Mouse (Mus musculus) 3T3-L1 (cell line): Measurements from ENCODE around the gene Narf.
A peak's percentile ranks its signal among the peaks of the same experiment; 100 is the strongest.

ENCODE experiments used
- DNase-seq: peaks from one replicate; pipeline ENCODE4 v3.0.0-alpha.2; 2015; ENCODE audit warnings: low read depth, low spot score

Narf gene

GRCm38 (mm10) chr11:121236564-121237344 lies at the start of gene Narf:
Narf (plus strand) TSS chr11:121237253.
- DNase-seq = peak; percentile 100

DNA sequence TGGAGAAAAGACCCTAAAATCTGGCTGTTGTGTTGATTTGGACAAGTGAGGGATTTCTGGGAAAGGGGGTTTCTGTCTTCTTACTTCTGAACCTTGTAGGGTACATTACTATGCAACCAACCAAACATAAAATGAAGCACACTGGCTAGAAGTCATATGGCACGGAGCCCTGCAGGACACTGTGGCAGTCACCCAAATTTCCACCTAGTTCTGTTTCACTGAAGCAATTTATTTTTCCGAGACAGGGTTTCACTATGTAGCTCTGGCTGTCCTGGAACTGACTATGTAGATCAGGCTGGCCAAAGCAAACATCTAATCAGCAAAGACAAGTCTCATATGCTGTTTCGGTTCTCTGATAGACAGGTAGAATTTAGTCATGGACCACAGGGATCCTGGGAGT lies 47.4 kb upstream of the Narf start:
- no peak for DNase-seq

DNA sequence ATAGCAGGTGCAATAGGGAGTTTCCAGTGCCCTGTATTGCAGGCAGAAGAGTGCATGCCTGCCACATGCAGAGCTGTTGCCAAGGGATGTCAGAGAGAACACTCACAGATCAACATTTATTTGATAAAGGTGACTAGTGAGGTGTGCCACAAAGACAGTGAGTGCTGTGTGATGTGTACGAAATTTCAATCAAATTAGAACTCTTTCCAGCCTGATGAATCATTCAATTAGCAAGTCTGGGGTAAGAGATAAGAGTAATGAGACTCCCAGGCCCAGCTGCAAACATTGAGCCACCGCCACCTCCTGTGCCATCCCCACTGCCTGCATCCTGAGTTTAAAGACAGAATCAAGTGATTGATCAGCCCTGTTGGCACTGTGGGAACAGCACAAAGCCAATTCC lies 44.3 kb upstream of the Narf start:
- no peak for DNase-seq

DNA sequence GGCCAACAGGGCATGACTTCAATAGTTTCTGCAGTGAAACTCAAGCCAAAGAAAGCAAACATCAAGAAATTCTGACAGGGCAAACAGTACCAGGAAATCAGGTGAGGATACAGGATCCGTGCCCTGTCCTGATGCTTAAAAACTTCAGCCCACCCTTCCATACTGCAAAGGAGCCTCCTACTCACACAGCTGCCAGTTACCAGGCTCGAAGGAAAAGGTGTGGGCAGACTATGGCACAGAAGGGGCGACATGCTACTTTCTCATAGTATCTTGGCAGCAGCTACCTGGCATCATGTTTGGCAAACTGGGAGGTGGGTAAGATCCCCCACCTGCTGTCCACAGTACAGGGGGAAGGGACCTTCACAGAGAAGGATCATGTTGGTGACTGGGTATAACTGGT lies 43.6 kb upstream of the Narf start:
- no peak for DNase-seq

DNA sequence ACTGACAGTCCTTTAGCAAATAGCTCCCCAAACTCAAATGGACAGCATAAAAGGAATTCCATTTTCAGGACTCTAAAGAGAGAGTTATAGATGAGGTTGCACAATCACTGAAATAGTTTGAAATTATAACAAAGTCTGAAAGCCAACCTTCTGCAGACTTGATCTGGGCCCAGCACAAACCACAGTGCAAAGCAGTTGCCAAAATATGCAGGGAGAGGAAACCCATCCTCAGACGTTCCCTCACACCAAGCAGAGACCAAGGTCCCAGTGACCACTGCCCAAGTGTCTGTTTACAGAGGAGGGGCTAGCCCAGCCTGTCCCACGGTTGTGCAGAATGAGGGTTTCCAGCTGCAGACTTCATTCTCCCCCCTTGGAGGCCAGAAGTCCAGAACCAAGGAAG lies 38.4 kb upstream of the Narf start:
- peak; percentile 35 for DNase-seq

- DNase-seq = peak; percentile 59
These were observed 37.2 kb upstream of the Narf start for GRCm38 (mm10) chr11:121199851-121200250.

GRCm38 (mm10) chr11:121200781-121201180 lies 36.3 kb upstream of the Narf start:
- DNase-seq = no peak

DNA sequence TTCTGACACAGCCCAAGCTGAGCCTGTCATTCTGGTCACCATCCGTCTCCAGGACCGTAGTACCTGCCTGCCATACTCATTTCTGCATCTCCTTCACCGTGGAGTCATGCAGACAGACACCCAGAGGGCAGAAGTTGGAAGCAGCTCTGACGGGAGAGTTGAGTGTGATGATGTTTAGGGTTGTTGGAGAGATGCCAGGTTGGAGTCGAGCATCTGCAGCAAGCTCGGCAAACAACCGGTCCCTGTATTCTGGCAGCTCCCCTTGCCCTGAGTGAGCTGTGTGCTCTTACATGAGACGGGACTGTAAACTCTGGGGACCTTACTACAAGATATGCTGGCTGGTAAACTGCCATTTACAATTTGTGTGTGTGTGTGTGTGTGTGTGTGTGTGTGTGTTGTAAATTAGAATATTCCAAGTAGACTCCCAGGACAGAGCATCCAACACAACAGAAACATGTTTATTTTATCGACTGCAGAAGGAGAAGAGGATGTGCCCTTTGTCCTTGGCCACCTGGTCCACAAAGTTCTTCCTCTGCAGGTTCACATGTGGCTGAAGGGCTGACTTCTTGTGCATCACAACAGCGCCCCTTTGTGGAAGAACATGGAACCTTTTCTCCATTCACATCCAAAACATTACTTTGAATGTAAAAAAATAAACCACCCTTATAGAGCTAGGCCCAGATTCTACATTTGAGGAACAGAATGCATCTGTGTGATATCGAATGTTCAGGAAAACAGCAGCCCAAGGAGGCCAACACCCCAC lies 35.4 kb upstream of the Narf start:
- DNase-seq = peak; percentile 85

- DNase-seq = no peak
These were observed 33.2 kb upstream of the Narf start for GRCm38 (mm10) chr11:121203859-121204160.

- peak; percentile 98 for DNase-seq
These were observed 32.7 kb upstream of the Narf start, which contains the start of the genes Hexdc and Ogfod3 for GRCm38 (mm10) chr11:121204161-121205006. Hexdc (plus strand) TSS chr11:121204433. Ogfod3 (minus strand) TSS chr11:121204711.

GRCm38 (mm10) chr11:121216831-121217230 lies 20.2 kb upstream of the Narf start:
- DNase-seq = no peak

DNA sequence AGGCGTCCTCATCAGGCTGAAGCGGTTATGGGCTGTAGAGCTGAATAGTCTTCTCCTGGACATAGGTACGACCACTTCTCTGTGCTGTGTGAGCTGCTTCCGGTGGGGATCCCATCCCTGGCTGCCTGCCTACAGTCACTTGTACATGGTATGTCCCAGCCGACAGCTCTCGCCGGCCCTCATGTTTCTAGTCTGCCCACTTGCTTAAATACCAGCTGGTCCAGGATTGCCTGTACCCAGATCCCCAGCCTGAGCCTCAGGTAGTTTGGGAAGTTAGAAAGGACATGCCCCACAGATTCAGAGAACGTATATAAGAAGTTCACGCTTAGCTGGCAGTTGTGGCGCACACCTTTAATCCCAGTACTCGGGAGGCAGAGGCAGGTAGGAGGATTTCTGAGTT lies 17.3 kb upstream of the Narf start:
- DNase-seq = no peak

DNA sequence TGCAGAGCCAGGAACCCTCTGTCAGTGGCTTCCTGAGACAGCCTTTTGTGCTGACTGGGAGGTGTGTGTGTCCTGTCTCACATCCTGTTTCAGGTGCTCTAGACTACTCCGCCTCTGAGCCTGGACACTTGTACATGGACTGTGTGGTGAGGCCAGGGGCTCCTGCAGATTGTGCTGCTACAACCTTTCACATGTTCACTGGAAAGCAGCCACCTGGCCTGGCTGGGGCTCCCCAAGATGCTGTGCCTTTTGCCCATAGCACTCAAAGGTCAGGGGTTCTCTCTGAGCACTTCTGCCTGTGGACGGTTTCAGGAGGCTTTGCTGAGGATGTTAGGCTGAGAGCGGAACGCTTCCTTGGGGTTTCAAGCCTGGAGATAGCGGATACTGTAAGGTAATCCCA lies 16.3 kb upstream of the Narf start:
- no peak for DNase-seq

GRCm38 (mm10) chr11:121221321-121222010 lies 15.6 kb upstream of the Narf start:
- no peak for DNase-seq

- DNase-seq = no peak
These were observed 8.7 kb upstream of the Narf start for GRCm38 (mm10) chr11:121228129-121229017.

- peak; percentile 91 for DNase-seq
These were observed 8.0 kb upstream of the Narf start, which contains the start of gene Cybc1 for GRCm38 (mm10) chr11:121229018-121229439. Cybc1 (minus strand) TSS chr11:121229322.

- DNase-seq = no peak
These were observed 5.9 kb upstream of the Narf start for GRCm38 (mm10) chr11:121231191-121231590.

DNA sequence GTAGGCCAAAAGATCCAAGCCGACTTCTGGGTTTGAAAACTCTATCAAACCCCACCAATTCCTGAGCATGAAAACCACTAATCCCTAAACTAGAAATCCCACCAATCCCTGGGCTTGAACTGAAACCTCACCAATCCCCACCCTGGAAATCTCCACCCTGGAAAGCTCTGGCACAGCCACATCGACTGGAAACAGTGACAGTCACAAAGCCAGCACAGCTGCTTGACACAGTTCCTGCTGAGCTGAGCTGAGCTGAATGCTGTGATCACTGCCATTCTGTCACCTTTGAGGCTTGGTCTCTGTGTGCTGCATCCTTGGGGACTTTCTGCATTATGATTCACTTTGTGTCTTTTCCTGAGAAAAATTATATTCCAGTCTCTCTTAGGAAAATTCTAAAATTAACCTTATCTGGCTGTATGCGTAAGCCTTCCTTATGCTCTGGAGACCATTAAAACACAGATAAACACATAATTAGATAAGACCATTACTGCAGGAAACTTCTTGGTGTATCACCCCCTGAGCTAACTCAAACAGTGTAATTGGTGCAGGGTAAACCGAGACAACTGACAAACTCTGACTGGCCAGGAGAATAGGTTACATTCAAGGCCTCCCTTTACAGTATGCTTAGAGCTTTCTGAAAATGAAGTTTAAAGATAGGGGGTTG lies 5.3 kb upstream of the Narf start:
- DNase-seq = no peak

GRCm38 (mm10) chr11:121232706-121233105 lies 4.3 kb upstream of the Narf start:
- no peak for DNase-seq
